Mouse (Mus musculus): ENCODE measurements at regions not wholly inside any gene's neighbourhood (a gene's known extent, or its start where the extent isn't known, plus 50 kb on each side); places are given as distances from the start of the nearest gene placed in this dataset.

DNA sequence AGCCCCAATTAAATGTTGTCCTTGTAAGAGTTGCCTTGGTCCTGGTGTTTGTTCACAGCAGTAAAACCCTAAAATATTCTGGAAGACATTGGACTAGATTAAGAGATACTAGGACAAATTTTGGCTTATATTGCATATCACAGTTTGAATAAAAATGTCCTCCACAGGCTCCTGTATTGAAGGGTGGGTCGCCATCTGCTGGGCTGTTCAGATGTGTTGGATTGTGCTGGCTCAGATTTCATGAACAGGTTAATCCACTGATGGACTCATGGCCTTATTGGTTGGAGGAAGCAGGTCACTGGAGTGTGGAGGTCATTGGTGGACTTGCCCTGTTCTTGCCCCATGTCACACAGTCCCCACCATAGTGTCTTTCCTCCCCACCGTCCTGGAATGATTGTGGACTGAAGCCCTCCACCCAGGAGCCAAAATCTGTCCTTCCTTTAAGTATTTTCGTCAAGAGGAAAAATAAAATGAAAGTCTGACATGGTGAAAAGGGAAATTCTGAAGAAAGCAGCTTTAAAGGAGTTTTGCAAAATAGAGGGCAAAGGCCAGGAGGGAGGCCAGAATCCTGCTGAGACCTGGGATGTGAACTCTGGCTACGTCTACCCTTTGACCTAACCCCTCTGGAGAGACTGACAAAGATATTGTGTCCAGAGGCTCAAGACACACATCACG lies 72.6 kb downstream of the Xrcc2 start:
- H3K27me3 ChIP-seq (ENCODE audit: control insufficient read depth in 1 of 2, insufficient read depth in 2 of 2, low read length in 2 of 2), result no peaks in the 10 kb centered on the region
- peak; percentile 10 for DNase-seq (ENCODE audit: low read depth, low spot score)
- H3K9me3 ChIP-seq (replicated peaks; ENCODE audit: insufficient read depth, low read length), result no peaks in the 10 kb centered on the region
- no peak overlapping the region for H3K9ac ChIP-seq (ENCODE audit: control insufficient read depth, low read depth, low read length, poor library complexity, severe bottlenecking)
- H3K4me1 ChIP-seq (ENCODE audit: control insufficient read depth in 1 of 2, insufficient read depth in 2 of 2, low read length in 2 of 2), result no peaks in the 10 kb centered on the region
- no peaks in the 10 kb centered on the region for H3K79me2 ChIP-seq (ENCODE audit: control insufficient read depth, insufficient read depth, low read length, poor library complexity)
- H3K36me3 ChIP-seq (ENCODE audit: control insufficient read depth in 1 of 2, insufficient read depth in 2 of 2, low read length in 2 of 2), result no peaks in the 10 kb centered on the region
- TF ChIP-seq RCOR1 (IDR thresholded peaks at IDR 0.05; ENCODE audit: low read depth, low read length) (no peak), CHD2 (IDR thresholded peaks at IDR 0.05; ENCODE audit: low read length) (no peak), SMC3 (IDR thresholded peaks at IDR 0.05; ENCODE audit: low read depth, low read length) (peak; percentile 40), NRF1 (IDR thresholded peaks at IDR 0.05; ENCODE audit: insufficient read depth, low read depth, low read length, poor library complexity, severe bottlenecking) (no peak), MXI1 (IDR thresholded peaks at IDR 0.05; ENCODE audit: low read depth, low read length) (no peak), RAD21 (IDR thresholded peaks at IDR 0.05; ENCODE audit: low read depth, low read length) (peak; percentile 41), GATA1 (IDR thresholded peaks at IDR 0.05; ENCODE audit: low read depth, low read length) (no peak), CTCF (IDR thresholded peaks at IDR 0.05 in 2 of 3, conservative IDR thresholded peaks at IDR 0.05 in 1 of 3; ENCODE audit: control insufficient read depth in 1 of 3, insufficient read depth in 1 of 3, low read depth in 2 of 3, low read length in 3 of 3, poor library complexity in 1 of 3, severe bottlenecking in 1 of 3) (peak in 1 of 3 experiments; percentile 32; a peak in 2 of 6 replicates)
- H3K27ac ChIP-seq (ENCODE audit: control insufficient read depth, low read depth, low read length), result no peak overlapping the region
- H3K4me3 ChIP-seq (ENCODE audit: control insufficient read depth in 1 of 2, insufficient read depth in 1 of 2, low read depth in 2 of 2, low read length in 2 of 2), result no peak overlapping the region

DNA sequence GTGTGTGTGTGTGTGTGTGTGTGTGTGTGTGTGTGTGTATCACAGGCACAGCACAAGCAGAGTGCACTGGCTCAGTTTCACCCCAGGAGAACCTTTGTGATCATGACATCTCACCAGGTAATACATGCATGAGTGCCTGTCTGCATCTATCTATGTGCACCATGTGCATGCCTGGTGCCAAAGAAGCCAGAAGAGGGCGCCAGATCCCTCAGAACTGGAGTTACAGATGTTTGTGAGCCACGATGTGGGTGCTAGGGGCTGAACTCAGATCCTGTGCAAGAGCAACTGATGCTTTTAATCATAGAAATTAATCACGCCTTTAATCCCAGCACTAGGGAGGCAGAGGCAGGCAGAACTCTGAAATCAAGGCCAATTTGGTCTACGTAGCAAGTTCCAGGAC lies 75.9 kb downstream of the Xrcc2 start:
- Histone ChIP-seq H3K9ac (ENCODE audit: control insufficient read depth, low read depth, low read length, poor library complexity, severe bottlenecking) (no peak overlapping the region), H3K9me3 (replicated peaks; ENCODE audit: insufficient read depth, low read length) (no peaks in the 10 kb centered on the region), H3K4me3 (ENCODE audit: control insufficient read depth in 1 of 2, insufficient read depth in 1 of 2, low read depth in 2 of 2, low read length in 2 of 2) (no peak overlapping the region), H3K27ac (ENCODE audit: control insufficient read depth, low read depth, low read length) (no peak overlapping the region), H3K79me2 (ENCODE audit: control insufficient read depth, insufficient read depth, low read length, poor library complexity) (no peaks in the 10 kb centered on the region), H3K4me1 (ENCODE audit: control insufficient read depth in 1 of 2, insufficient read depth in 2 of 2, low read length in 2 of 2) (no peaks in the 10 kb centered on the region), H3K36me3 (ENCODE audit: control insufficient read depth in 1 of 2, insufficient read depth in 2 of 2, low read length in 2 of 2) (no peaks in the 10 kb centered on the region), H3K27me3 (ENCODE audit: control insufficient read depth in 1 of 2, insufficient read depth in 2 of 2, low read length in 2 of 2) (no peaks in the 10 kb centered on the region)
- TF ChIP-seq RAD21 (IDR thresholded peaks at IDR 0.05; ENCODE audit: low read depth, low read length) (peak; percentile 17), CTCF (IDR thresholded peaks at IDR 0.05 in 2 of 3, conservative IDR thresholded peaks at IDR 0.05 in 1 of 3; ENCODE audit: control insufficient read depth in 1 of 3, insufficient read depth in 1 of 3, low read depth in 2 of 3, low read length in 3 of 3, poor library complexity in 1 of 3, severe bottlenecking in 1 of 3) (peak; percentile 7 to 28 (median 18); a peak in 2 of 6 replicates), USF2 (IDR thresholded peaks at IDR 0.05; ENCODE audit: borderline replicate concordance in 1 of 2, insufficient read depth in 1 of 2, low read depth in 1 of 2, low read length in 2 of 2) (no peak), SMC3 (IDR thresholded peaks at IDR 0.05; ENCODE audit: low read depth, low read length) (peak; percentile 14; the same call in 1 of the 2 replicates)
- DNase-seq (ENCODE audit: low read depth, low spot score), result peak; percentile 9

DNA sequence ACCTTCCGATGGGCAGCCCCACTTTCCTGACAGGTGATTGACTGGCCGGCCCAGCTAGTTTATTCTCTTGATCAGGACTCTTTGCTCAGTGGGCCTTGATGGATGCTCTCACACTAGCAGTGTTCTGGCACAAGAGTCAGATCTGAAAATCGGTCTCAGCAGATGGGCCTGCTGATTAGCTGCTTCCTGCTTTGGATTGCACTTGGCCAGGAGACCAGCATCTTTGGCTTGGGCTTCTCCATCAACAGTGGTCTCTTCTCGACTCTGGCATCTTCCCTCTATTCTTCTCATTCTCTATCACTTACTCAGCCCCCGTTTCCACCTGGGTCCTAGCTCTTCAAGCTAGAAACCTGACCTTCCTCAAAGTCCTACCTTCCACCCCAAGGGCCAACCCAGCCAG lies 77.1 kb downstream of the Xrcc2 start:
- Histone ChIP-seq H3K9ac (ENCODE audit: control insufficient read depth, low read depth, low read length, poor library complexity, severe bottlenecking) (no peak overlapping the region), H3K27me3 (ENCODE audit: control insufficient read depth in 1 of 2, insufficient read depth in 2 of 2, low read length in 2 of 2) (no peaks in the 10 kb centered on the region), H3K79me2 (ENCODE audit: control insufficient read depth, insufficient read depth, low read length, poor library complexity) (no peaks in the 10 kb centered on the region), H3K9me3 (replicated peaks; ENCODE audit: insufficient read depth, low read length) (no peaks in the 10 kb centered on the region), H3K27ac (ENCODE audit: control insufficient read depth, low read depth, low read length) (no peak overlapping the region), H3K4me3 (ENCODE audit: control insufficient read depth in 1 of 2, insufficient read depth in 1 of 2, low read depth in 2 of 2, low read length in 2 of 2) (no peak overlapping the region), H3K4me1 (ENCODE audit: control insufficient read depth in 1 of 2, insufficient read depth in 2 of 2, low read length in 2 of 2) (no peaks in the 10 kb centered on the region), H3K36me3 (ENCODE audit: control insufficient read depth in 1 of 2, insufficient read depth in 2 of 2, low read length in 2 of 2) (no peaks in the 10 kb centered on the region)
- no peak for DNase-seq (ENCODE audit: low read depth, low spot score)
- TF ChIP-seq ZNF384 (IDR thresholded peaks at IDR 0.05; ENCODE audit: low read depth, low read length), result no peak

Data from MEL (cell line).